Mouse (Mus musculus) intestine, embryonic 16.5 days (tissue): ENCODE results near the gene Mboat2. TPM values are rescaled to one million over a fixed set of nuclear protein-coding genes. Genes with fewer than 3 reads are reported as not detected.
A peak's percentile ranks its signal among the peaks of the same experiment; 100 is the strongest.

Experiments used
- ATAC-seq: fragments of 200-750 bp; cut with Nextera tagmentation; 2 replicates; pipeline ENCODE4 v1.8.0; 2017; ENCODE audit warnings: moderate TSS enrichment, moderate library complexity
- H3K27ac ChIP-seq: fragments of 300-500 bp; sonication (generic); 2 replicates; pipeline ENCODE4 v1.5.1; 2014; ENCODE audit warnings: mild to moderate bottlenecking, low read length
- H3K27me3 ChIP-seq: fragments of 300-500 bp; sonication (generic); replicated peaks from 2 replicates; pipeline ENCODE4 v1.6.1; 2014; ENCODE audit warnings: low read length, control low read depth, mixed read lengths; ENCODE audit not compliant: control insufficient read depth, insufficient read depth
- H3K36me3 ChIP-seq: fragments of 300-500 bp; sonication (generic); 2 replicates; pipeline ENCODE4 v1.6.1; 2014; ENCODE audit warnings: low read length, control low read depth; ENCODE audit not compliant: control insufficient read depth, insufficient read depth
- H3K4me1 ChIP-seq: fragments of 300-500 bp; sonication (generic); 2 replicates; pipeline ENCODE4 v1.6.1; 2014; ENCODE audit warnings: low read length, control low read depth, mixed read lengths; ENCODE audit not compliant: control insufficient read depth, insufficient read depth
- H3K4me2 ChIP-seq: fragments of 300-500 bp; sonication (generic); 2 replicates; pipeline ENCODE4 v1.6.1; 2014; ENCODE audit warnings: low read depth, low read length, control low read depth
- H3K4me3 ChIP-seq: fragments of 300-500 bp; sonication (generic); 2 replicates; pipeline ENCODE4 v1.5.1; 2014; ENCODE audit warnings: mild to moderate bottlenecking, low read length
- H3K9ac ChIP-seq: fragments of 300-500 bp; sonication (generic); 2 replicates; pipeline ENCODE4 v1.6.1; 2014; ENCODE audit warnings: low read depth, low read length
- H3K9me3 ChIP-seq: fragments of 300-500 bp; sonication (generic); 2 replicates; pipeline ENCODE4 v1.6.1; 2016; ENCODE audit warnings: low read length, control low read depth; ENCODE audit not compliant: control insufficient read depth
- WGBS: fragments of 180-500 bp; shearing (Covaris S2); extraction: QIAGEN DNeasy Blood & Tissue Kit; methylation state at CpG from one replicate; pipeline ENCODE4 v1.1.7; 2014; 5-methylcytosine and 5-hydroxymethylcytosine counted together
- polyA plus RNA-seq: library from polyadenylated mRNA; unstranded; fragments of >200 nt; fragmentation: Nextera tagmentation; extraction: Ambion mirVana; gene quantifications from 2 replicates; pipeline ENCODE4 v1.2.1, GENCODE M21; 2015

The Mboat2 gene
- polyA plus RNA-seq, 1 experiment from 2014 or later: 19.5 TPM

GRCm38 (mm10) chr12:24830086-24830485 lies 593 bp upstream of the Mboat2 start:
- no peak overlapping the region for H3K27ac ChIP-seq
- H3K4me1 ChIP-seq: peaks cover 8% of the 10 kb centered on the region
- H3K4me2 ChIP-seq: peak overlapping the region; percentile 93
- H3K4me3 ChIP-seq: peak overlapping the region; percentile 89; the same call in 1 of the 2 replicates
- WGBS: 57% methylated on average over 1 of the region's 1 CpGs
- H3K27me3 ChIP-seq: no peaks in the 10 kb centered on the region
- no peaks in the 10 kb centered on the region for H3K9me3 ChIP-seq
- peak overlapping the region; percentile 87 for H3K9ac ChIP-seq
- no peak for ATAC-seq
- H3K36me3 ChIP-seq: no peaks in the 10 kb centered on the region

GRCm38 (mm10) chr12:24831153-24831963 lies 679 bp downstream of the Mboat2 start:
- H3K9ac ChIP-seq: peak overlapping the region; percentile 87
- H3K27ac ChIP-seq: peak overlapping the region; percentile 83
- peaks cover 8% of the 10 kb centered on the region for H3K4me1 ChIP-seq
- peak overlapping the region; percentile 93 for H3K4me2 ChIP-seq
- WGBS: under 1% methylated on average over 61 of the region's 95 CpGs
- ATAC-seq: peak; percentile 98
- peak overlapping the region; percentile 89 for H3K4me3 ChIP-seq
- no peaks in the 10 kb centered on the region for H3K27me3 ChIP-seq
- H3K36me3 ChIP-seq: no peaks in the 10 kb centered on the region
- no peaks in the 10 kb centered on the region for H3K9me3 ChIP-seq

GRCm38 (mm10) chr12:24831964-24832427 lies 1.3 kb downstream of the Mboat2 start:
- Histone ChIP-seq H3K9ac (peak overlapping the region; percentile 82), H3K36me3 (no peaks in the 10 kb centered on the region), H3K4me2 (peak overlapping the region; percentile 93), H3K4me3 (peak overlapping the region; percentile 89), H3K4me1 (peaks cover 8% of the 10 kb centered on the region), H3K9me3 (no peaks in the 10 kb centered on the region), H3K27ac (peak overlapping the region; percentile 74), H3K27me3 (no peaks in the 10 kb centered on the region)
- ATAC-seq: no peak
- under 1% methylated on average over 32 of the region's 32 CpGs for WGBS

- no peak for ATAC-seq
- H3K27me3 ChIP-seq: no peaks in the 10 kb centered on the region
- no peak overlapping the region for H3K27ac ChIP-seq
- peak overlapping the region; percentile 82; the same call in 1 of the 2 replicates for H3K9ac ChIP-seq
- H3K4me1 ChIP-seq: peaks cover 8% of the 10 kb centered on the region
- peak overlapping the region; percentile 89 for H3K4me3 ChIP-seq
- peak overlapping the region; percentile 93 for H3K4me2 ChIP-seq
- no peaks in the 10 kb centered on the region for H3K36me3 ChIP-seq
- 27% methylated on average over 2 of the region's 2 CpGs for WGBS
- H3K9me3 ChIP-seq: no peaks in the 10 kb centered on the region
Measured at GRCm38 (mm10) chr12:24832438-24832837, 1.8 kb downstream of the Mboat2 start.

- H3K4me1 ChIP-seq: peaks cover 27% of the 10 kb centered on the region
Measured at GRCm38 (mm10) chr12:24837947-24838346, 7.3 kb downstream of the Mboat2 start.

GRCm38 (mm10) chr12:24841115-24841879 lies 10.6 kb downstream of the Mboat2 start:
- Histone ChIP-seq H3K9me3 (no peaks in the 10 kb centered on the region), H3K9ac (no peak overlapping the region), H3K4me2 (no peak overlapping the region), H3K4me3 (no peak overlapping the region), H3K27ac (no peak overlapping the region), H3K27me3 (no peaks in the 10 kb centered on the region), H3K4me1 (peaks cover 49% of the 10 kb centered on the region), H3K36me3 (no peaks in the 10 kb centered on the region)
- ATAC-seq: no peak
- WGBS: 44% methylated on average over 9 of the region's 9 CpGs

More at GRCm38 (mm10) chr12:24837947-24838346, 7.3 kb downstream of the Mboat2 start:
- H3K4me2 ChIP-seq: no peak overlapping the region
- ATAC-seq: peak; percentile 66
- WGBS: 59% methylated on average over 2 of the region's 2 CpGs
- H3K9me3 ChIP-seq: no peaks in the 10 kb centered on the region
- H3K9ac ChIP-seq: no peak overlapping the region
- peak overlapping the region; percentile 19; the same call in 1 of the 2 replicates for H3K27ac ChIP-seq
- no peaks in the 10 kb centered on the region for H3K27me3 ChIP-seq
- no peak overlapping the region for H3K4me3 ChIP-seq
- no peaks in the 10 kb centered on the region for H3K36me3 ChIP-seq

- Histone ChIP-seq H3K9ac (peak overlapping the region; percentile 29; the same call in 1 of the 2 replicates), H3K4me1 (peaks cover 49% of the 10 kb centered on the region), H3K36me3 (no peaks in the 10 kb centered on the region), H3K4me3 (no peak overlapping the region), H3K27ac (no peak overlapping the region), H3K4me2 (no peak overlapping the region), H3K9me3 (no peaks in the 10 kb centered on the region), H3K27me3 (no peaks in the 10 kb centered on the region)
- no peak for ATAC-seq
- 55% methylated on average over 11 of the region's 11 CpGs for WGBS
Measured at GRCm38 (mm10) chr12:24842299-24842910, 11.7 kb downstream of the Mboat2 start.

GRCm38 (mm10) chr12:24843395-24844072 lies 12.9 kb downstream of the Mboat2 start:
- 27% methylated on average over 7 of the region's 7 CpGs for WGBS
- peaks cover 42% of the 10 kb centered on the region for H3K4me1 ChIP-seq
- no peaks in the 10 kb centered on the region for H3K9me3 ChIP-seq
- H3K4me2 ChIP-seq: 0 out of 2 replicates have a peak overlapping the region, but pooled peaks have one; percentile 7
- H3K27ac ChIP-seq: peak overlapping the region; percentile 25; the same call in 1 of the 2 replicates
- H3K36me3 ChIP-seq: no peaks in the 10 kb centered on the region
- peak; percentile 74 for ATAC-seq
- no peak overlapping the region for H3K9ac ChIP-seq
- H3K27me3 ChIP-seq: no peaks in the 10 kb centered on the region
- H3K4me3 ChIP-seq: no peak overlapping the region
